Mouse (Mus musculus) lung, postnatal 0 days (tissue): ENCODE results near the gene Fhdc1.

Source experiments
- CTCF ChIP-seq: IDR thresholded peaks from 2 replicates; pipeline ENCODE4 v1.5.1; 2016; ENCODE audit warnings: antibody characterized with exemption, mild to moderate bottlenecking
- EP300 ChIP-seq: IDR thresholded peaks from 2 replicates; pipeline ENCODE4 v1.6.1; 2016; ENCODE audit warnings: antibody characterized with exemption, mild to moderate bottlenecking, control low read depth

GRCm38 (mm10) chr3:84427779-84428178 is 52.5 kb downstream of the Fhdc1 start:
- no peak for TF ChIP-seq CTCF
- TF ChIP-seq EP300: no peak
